Mouse (Mus musculus): Measurements from ENCODE around the gene Gm9495. TPM values are rescaled to one million over a fixed set of nuclear protein-coding genes. Genes with fewer than 3 reads are reported as not detected.

Gene Gm9495
- polyA plus RNA-seq (2012; rRNA removed), result 0.11 TPM in 1 of 2 replicates, not detected in the other

GRCm38 (mm10) chr8:69453465-69453864 is at the start of gene Gm9495:
Gene Gm9495, minus strand, starts transcription at chr8:69453565.

Other genes with a start within 250 kb of the Gm9495 start
- 11.1 and 11.4 TPM in 2 replicates for gene Zfp930, start 244.5 kb downstream of the Gm9495 start, polyA plus RNA-seq (2012; rRNA removed)
- gene D130040H23Rik, start 182.5 kb downstream of the Gm9495 start, polyA plus RNA-seq (2012; rRNA removed), result 7.4 and 11.1 TPM in 2 replicates
- 0.05 and 0.15 TPM in 2 replicates for gene Gm7697, start 69.4 kb upstream of the Gm9495 start, polyA plus RNA-seq (2012; rRNA removed)
- 22.2 and 24.8 TPM in 2 replicates for gene Zfp868, start 172.0 kb upstream of the Gm9495 start, polyA plus RNA-seq (2012; rRNA removed)
- gene Zfp964, start 200.9 kb upstream of the Gm9495 start, polyA plus RNA-seq (2012; rRNA removed), result 2.1 and 2.2 TPM in 2 replicates

All from central nervous system, embryonic 14 days (tissue).